Mouse (Mus musculus) neural tube, embryonic 15.5 days (tissue): ENCODE data around the gene Mfsd9. TPM values are rescaled to one million over a fixed set of nuclear protein-coding genes. Genes with fewer than 3 reads are reported as not detected.

Experiments used
- ATAC-seq: fragments of 200-750 bp; cut with Nextera tagmentation; 2 replicates; pipeline ENCODE4 v1.8.0; 2017; ENCODE audit warnings: mild to moderate bottlenecking, moderate TSS enrichment, moderate library complexity; ENCODE audit not compliant: low FRiP score
- H3K27ac ChIP-seq: fragments of 300-500 bp; sonication (generic); replicated peaks from 2 replicates; pipeline ENCODE4 v1.5.1; 2015; ENCODE audit warnings: mild to moderate bottlenecking, inconsistent platforms
- H3K27me3 ChIP-seq: fragments of 300-500 bp; sonication (generic); replicated peaks from 2 replicates; pipeline ENCODE4 v1.6.1; 2015; ENCODE audit warnings: inconsistent platforms
- H3K36me3 ChIP-seq: fragments of 300-500 bp; sonication (generic); 2 replicates; pipeline ENCODE4 v1.6.1; 2015; ENCODE audit warnings: inconsistent platforms
- H3K4me1 ChIP-seq: fragments of 300-500 bp; sonication (generic); 2 replicates; pipeline ENCODE4 v1.6.1; 2015; ENCODE audit warnings: inconsistent platforms
- H3K4me2 ChIP-seq: fragments of 300-500 bp; sonication (generic); 2 replicates; pipeline ENCODE4 v1.6.1; 2015; ENCODE audit warnings: inconsistent platforms, mild to moderate bottlenecking, moderate library complexity
- H3K4me3 ChIP-seq: fragments of 300-500 bp; sonication (generic); replicated peaks from 2 replicates; pipeline ENCODE4 v1.5.1; 2015; ENCODE audit warnings: mild to moderate bottlenecking, inconsistent platforms
- H3K9ac ChIP-seq: fragments of 300-500 bp; sonication (generic); replicated peaks from 2 replicates; pipeline ENCODE4 v1.6.1; 2015; ENCODE audit warnings: mild to moderate bottlenecking, inconsistent platforms
- H3K9me3 ChIP-seq: fragments of 300-500 bp; sonication (generic); replicated peaks from 2 replicates; pipeline ENCODE4 v1.6.1; 2016; ENCODE audit warnings: inconsistent platforms
- WGBS: fragments of 180-500 bp; shearing (Covaris S2); methylation state at CpG from one replicate; pipeline ENCODE4 v1.1.7; 2015; ENCODE audit warnings: mixed read lengths; 5-methylcytosine and 5-hydroxymethylcytosine counted together
- polyA plus RNA-seq: library from polyadenylated mRNA; unstranded; fragments of >200 nt; fragmentation: Nextera tagmentation; extraction: Ambion mirVana; gene quantifications from 2 replicates; pipeline ENCODE4 v1.2.1, GENCODE M21; 2015

Gene Mfsd9
- polyA plus RNA-seq, 1 experiment from 2014 or later = 9.0 TPM

DNA sequence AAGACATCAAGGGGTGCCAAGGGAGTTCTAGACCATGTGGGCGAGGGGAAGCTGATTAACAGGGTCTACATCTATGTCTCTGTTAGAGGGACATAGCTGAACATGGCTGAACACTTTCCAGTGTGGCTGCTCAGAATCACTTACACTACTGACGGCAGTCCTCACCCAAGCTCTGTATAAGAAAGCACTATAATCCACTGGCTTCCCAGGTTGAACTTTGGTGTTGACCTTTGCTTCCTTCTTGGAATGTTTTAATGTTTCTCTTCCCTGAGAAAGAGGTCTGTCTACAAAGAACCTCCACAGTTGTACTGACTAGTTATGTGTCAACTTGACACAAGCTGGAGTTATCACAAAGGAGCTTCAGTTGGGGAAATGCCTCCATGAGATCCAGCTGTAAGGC is 14.4 kb downstream of the Mfsd9 start:
- Histone ChIP-seq H3K4me2 (no peak overlapping the region), H3K4me3 (no peak overlapping the region), H3K27me3 (no peaks in the 10 kb centered on the region), H3K9ac (no peak overlapping the region), H3K36me3 (peaks cover 45% of the 10 kb centered on the region), H3K27ac (no peak overlapping the region), H3K4me1 (no peaks in the 10 kb centered on the region), H3K9me3 (0 out of 2 replicates have a peak, but pooled peaks cover 8% of the 10 kb centered on the region)
- ATAC-seq = no peak
- WGBS = 89% methylated on average over 2 of the region's 2 CpGs

DNA sequence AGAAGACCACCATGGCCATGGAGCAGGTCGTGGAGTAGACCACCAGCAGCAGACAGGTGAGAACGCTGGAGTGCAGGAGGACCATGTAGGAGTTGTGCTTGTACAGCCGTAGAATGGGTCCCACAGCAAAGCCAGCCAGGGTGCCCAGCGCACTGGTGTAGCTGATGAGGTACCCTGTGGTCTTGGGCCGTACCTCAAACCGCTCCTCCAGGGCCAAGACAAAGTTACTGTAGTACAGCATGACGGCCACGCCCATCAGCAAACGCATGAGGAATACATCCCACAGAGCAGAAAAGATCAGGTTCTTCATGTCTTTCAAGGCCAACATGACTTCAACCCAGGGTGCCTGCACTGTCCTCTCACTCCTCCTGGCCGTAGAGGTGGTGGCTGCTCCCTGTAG is 16.4 kb downstream of the Mfsd9 start:
- H3K27me3 ChIP-seq = no peaks in the 10 kb centered on the region
- no peak overlapping the region for H3K9ac ChIP-seq
- 96% methylated on average over 10 of the region's 10 CpGs for WGBS
- no peak overlapping the region for H3K4me3 ChIP-seq
- no peaks in the 10 kb centered on the region for H3K4me1 ChIP-seq
- H3K27ac ChIP-seq = no peak overlapping the region
- 0 out of 2 replicates have a peak, but pooled peaks cover 5% of the 10 kb centered on the region for H3K9me3 ChIP-seq
- no peak for ATAC-seq
- no peak overlapping the region for H3K4me2 ChIP-seq
- peaks cover 28% of the 10 kb centered on the region for H3K36me3 ChIP-seq

DNA sequence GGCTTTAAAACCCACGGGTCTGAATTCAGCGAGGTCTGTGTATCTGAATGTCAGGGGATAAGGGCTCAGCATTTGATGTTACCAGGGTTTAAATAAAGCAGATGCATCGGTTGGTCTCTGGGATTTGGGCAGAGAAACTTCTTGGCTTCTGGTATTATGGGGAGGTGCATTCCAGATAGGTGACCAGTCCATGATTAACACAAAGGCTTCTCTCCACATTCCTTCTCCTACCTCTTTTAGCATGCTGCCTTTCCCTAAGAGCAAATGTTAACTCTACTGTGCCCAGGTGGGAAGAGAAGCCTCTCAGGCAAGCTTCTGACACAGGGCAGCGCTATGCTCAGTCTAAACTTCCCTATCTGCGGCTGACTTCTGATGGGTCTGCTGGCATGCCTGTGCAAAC is 17.3 kb downstream of the Mfsd9 start:
- WGBS = 87% methylated on average over 5 of the region's 5 CpGs
- no peak for ATAC-seq

DNA sequence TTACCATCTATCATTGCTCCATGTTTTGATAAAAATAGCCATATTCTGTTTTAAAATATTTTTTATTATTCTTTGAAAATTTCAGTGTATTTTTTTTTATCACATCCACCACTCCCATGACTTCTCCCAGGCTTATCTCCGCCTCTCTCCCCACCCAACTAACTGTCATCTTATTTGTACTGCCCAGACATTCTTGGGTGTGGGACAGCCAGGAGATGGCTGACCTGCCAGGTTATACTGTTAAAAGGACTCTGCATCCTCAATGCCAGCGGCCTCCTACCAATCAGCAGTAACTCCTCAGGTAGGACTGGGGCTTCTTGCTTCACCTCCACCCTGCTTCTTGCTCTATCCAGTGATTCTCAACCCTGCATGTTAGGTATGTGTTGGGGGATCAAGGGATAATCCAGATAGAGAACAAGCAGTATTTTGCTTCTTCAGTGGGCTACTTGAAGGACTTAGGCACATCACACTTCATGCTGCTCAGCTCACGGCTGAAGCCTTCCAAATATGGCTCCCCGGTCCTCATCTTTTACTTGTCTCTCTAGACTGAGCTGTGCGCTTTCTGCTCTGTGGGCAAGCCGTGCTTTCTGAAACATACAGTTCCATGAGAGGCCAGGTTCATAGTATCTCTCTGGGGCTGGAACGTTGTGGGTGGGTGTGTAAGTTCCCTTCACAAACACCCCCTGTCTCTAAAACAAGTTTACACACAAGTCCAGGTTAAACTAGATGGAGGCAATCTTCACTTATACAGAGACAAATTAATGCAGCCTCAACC is 19.1 kb downstream of the Mfsd9 start:
- no peak for ATAC-seq
- H3K9ac ChIP-seq = no peak overlapping the region
- H3K4me2 ChIP-seq = no peak overlapping the region
- H3K9me3 ChIP-seq = no peaks in the 10 kb centered on the region
- WGBS = 95% methylated on average over 7 of the region's 7 CpGs
- no peaks in the 10 kb centered on the region for H3K4me1 ChIP-seq
- no peak overlapping the region for H3K27ac ChIP-seq
- no peaks in the 10 kb centered on the region for H3K27me3 ChIP-seq
- peaks cover 22% of the 10 kb centered on the region for H3K36me3 ChIP-seq
- H3K4me3 ChIP-seq = no peak overlapping the region

More for the DNA sequence above, 17.3 kb downstream of the Mfsd9 start:
- H3K36me3 ChIP-seq = peaks cover 22% of the 10 kb centered on the region
- no peak overlapping the region for H3K9ac ChIP-seq
- H3K4me3 ChIP-seq = no peak overlapping the region
- H3K4me1 ChIP-seq = no peaks in the 10 kb centered on the region
- H3K9me3 ChIP-seq = no peaks in the 10 kb centered on the region
- no peak overlapping the region for H3K27ac ChIP-seq
- no peak overlapping the region for H3K4me2 ChIP-seq
- H3K27me3 ChIP-seq = no peaks in the 10 kb centered on the region

DNA sequence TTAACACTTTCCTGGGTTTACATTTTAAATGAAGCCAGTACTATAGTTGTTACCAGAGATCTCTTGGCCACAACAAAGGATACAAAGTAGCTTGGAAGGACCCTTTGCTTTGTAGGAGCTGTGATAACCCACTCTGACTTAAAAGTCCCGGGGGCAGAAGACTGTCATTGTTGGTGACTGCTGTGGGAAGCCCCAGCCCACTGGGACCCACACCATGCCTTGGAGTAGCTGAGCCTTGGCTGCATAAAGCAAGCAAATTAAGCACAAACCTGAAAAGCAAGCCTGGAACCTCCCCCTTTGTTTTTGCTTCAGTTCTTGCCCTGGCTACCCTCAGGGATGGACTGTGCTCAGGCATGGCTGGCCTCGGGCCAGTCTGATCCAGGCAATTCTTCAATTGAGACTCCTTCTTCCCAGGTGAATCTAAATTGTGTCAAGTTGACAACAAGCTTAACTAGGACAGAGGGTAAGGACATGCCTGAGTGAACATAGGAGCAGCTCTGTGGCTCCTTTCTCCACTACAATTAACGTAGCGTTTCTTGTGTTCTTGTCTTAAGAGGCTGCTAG is 21.1 kb downstream of the Mfsd9 start:
- Histone ChIP-seq H3K36me3 (peaks cover 15% of the 10 kb centered on the region), H3K9me3 (no peaks in the 10 kb centered on the region), H3K27me3 (no peaks in the 10 kb centered on the region), H3K9ac (no peak overlapping the region), H3K4me2 (no peak overlapping the region), H3K4me3 (no peak overlapping the region), H3K4me1 (0 out of 2 replicates have a peak, but pooled peaks cover 4% of the 10 kb centered on the region), H3K27ac (no peak overlapping the region)
- 58% methylated on average over 4 of the region's 4 CpGs for WGBS
- no peak for ATAC-seq

DNA sequence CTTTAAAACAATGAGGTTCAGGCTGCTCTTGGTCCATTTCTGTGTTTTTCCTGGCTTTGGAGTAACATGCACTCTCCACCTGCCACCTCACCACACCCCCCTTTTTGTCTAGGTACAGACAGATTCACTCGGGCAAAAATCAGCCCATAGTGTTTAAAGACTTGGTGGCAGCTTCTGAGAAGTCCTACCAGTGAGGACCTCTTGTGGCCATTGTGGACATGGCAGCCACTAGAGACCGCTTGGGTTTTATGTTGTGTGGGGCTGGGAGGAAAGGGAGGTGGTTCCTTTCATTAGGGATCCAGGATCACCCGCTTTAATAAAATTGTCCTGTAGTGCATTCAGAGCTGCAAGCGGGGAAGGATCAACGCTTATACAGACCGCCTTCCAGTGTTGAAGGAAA is 21.9 kb downstream of the Mfsd9 start:
- Histone ChIP-seq H3K27me3 (no peaks in the 10 kb centered on the region), H3K4me3 (no peak overlapping the region), H3K4me1 (0 out of 2 replicates have a peak, but pooled peaks cover 6% of the 10 kb centered on the region), H3K4me2 (no peak overlapping the region), H3K27ac (no peak overlapping the region), H3K9ac (no peak overlapping the region), H3K9me3 (no peaks in the 10 kb centered on the region), H3K36me3 (peaks cover 7% of the 10 kb centered on the region)
- no peak for ATAC-seq
- 28% methylated on average over 6 of the region's 6 CpGs for WGBS

DNA sequence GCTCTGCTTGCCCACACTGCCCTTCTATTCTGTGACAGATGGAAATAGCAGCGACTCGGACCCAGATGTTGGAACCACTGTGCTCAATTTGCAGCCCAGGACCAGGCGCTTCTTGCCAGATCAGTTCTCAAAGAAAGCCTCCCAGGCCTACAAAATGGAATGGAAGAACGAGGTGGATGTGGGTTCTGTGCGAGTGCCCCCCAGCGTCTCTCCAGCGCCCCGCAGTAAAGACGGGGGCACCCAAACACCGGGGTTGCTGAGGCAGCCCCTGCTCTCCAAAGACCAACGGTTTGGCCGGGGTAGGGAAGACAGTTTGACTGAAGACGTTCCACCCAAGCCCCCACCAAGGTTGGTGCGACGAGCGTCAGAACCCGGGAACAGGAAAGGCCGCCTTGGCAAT is 22.9 kb downstream of the Mfsd9 start:
- WGBS = 88% methylated on average over 18 of the region's 18 CpGs
- H3K9ac ChIP-seq = no peak overlapping the region
- no peaks in the 10 kb centered on the region for H3K36me3 ChIP-seq
- no peak overlapping the region for H3K27ac ChIP-seq
- H3K4me3 ChIP-seq = no peak overlapping the region
- no peak for ATAC-seq
- no peaks in the 10 kb centered on the region for H3K27me3 ChIP-seq
- H3K9me3 ChIP-seq = no peaks in the 10 kb centered on the region
- 0 out of 2 replicates have a peak, but pooled peaks cover 6% of the 10 kb centered on the region for H3K4me1 ChIP-seq
- no peak overlapping the region for H3K4me2 ChIP-seq

DNA sequence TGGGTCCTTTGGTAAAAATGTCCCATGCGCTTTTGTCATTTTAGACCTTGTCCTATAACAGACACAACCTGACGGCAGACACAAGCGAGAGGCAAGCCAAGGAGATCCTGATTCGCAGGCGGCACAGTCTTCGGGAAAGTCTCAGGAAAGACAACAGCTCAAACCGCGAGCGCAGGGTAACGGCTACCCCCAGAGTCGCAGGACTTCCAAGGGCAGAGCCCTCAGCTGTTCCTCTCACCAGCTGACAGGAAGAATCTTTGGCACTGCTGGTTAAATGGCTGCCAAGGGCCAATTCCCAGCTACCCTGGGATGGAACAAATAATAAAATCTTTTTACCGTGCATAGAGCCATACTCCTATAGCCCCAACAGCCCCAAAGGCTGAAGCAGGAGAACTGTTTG is 25.0 kb downstream of the Mfsd9 start:
- Histone ChIP-seq H3K9me3 (no peaks in the 10 kb centered on the region), H3K9ac (no peak overlapping the region), H3K36me3 (no peaks in the 10 kb centered on the region), H3K27me3 (no peaks in the 10 kb centered on the region), H3K27ac (no peak overlapping the region), H3K4me2 (no peak overlapping the region), H3K4me3 (no peak overlapping the region), H3K4me1 (0 out of 2 replicates have a peak, but pooled peaks cover 6% of the 10 kb centered on the region)
- 71% methylated on average over 12 of the region's 12 CpGs for whole genome bisulfite sequencing
- no peak for ATAC-seq

DNA sequence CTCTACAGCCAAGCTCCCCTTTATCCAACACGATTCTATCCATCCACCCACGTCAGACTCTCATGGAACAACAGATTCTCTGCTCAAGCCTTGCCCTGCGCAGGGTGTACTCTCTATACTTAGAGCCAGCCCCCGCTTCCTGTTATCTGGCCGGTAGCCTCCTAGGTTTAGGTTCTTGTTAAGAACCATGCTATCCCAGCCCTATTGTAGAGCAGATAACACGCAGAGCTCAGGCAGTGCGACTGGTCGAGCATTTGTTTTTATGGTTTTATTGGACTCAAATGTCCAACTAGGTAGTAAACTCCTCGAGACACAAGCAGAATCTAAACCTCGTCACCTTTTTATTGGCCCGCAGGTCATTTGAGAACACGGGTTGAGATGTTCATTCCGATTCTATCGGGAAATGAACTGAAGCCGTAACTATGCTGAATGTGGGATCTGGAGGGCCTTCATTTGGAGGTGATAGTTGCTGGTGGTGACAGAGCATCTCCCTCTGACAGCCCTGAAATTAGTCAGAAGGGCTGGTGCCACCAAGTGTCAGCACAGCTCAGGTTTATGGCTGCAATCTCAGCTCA is 25.7 kb downstream of the Mfsd9 start:
- no peaks in the 10 kb centered on the region for H3K36me3 ChIP-seq
- no peak for ATAC-seq
- WGBS = 36% methylated on average over 15 of the region's 15 CpGs
- H3K4me1 ChIP-seq = 0 out of 2 replicates have a peak, but pooled peaks cover 6% of the 10 kb centered on the region
- no peak overlapping the region for H3K4me3 ChIP-seq
- H3K9ac ChIP-seq = no peak overlapping the region
- H3K9me3 ChIP-seq = no peaks in the 10 kb centered on the region
- no peak overlapping the region for H3K4me2 ChIP-seq
- no peak overlapping the region for H3K27ac ChIP-seq
- H3K27me3 ChIP-seq = no peaks in the 10 kb centered on the region

DNA sequence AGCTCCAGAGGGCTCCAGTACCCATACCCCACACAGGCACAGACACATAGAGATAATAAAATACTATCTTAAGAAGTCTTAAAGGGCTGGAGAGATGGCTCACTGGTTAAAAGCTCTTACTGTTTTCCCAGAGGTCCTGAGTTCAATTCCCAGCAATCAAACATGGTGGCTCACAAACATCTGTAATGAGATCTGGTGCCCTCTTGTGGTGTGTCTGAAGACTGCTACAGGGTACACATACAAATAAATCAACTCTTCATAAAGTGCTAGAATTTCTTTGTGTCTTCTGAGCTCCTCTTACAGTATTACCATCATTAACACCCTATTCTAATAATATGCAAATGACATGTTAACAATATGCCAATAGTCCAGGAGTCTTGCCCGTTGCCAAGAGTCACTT is 26.4 kb downstream of the Mfsd9 start:
- 62% methylated on average over 1 of the region's 1 CpGs for WGBS

DNA sequence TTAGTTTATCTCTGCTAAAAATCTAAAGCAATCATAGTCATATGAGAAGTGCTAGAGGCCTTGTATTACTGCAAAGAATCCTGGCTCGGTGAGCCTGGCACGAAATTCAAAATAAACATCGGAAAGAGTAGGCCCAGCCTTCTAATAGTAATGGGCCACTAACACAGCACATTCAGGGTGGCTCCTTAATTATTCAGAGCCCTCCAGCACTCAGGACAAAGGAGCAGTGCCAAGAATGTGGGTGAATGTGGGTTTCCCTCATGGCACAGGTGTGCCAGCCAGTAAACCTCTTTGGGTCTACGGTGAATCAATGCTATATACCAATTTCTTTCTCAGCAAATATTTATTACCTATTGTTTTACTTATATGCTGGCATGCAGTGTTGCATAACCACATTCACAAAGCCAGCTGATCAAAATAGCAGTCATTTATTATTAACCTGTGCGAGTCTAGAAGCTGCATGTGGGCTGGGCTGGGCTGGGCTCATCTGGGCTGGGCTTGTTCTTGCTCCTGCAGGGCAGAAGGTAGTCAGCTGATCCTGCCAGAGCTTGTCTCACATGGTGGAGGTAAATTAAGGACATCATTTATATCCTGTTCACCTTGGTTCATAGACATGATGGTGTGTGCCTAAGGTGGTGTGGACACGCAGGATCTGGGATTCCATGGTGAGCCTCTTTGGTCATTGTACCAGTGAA is 30.6 kb downstream of the Mfsd9 start:
- H3K36me3 ChIP-seq = no peaks in the 10 kb centered on the region
- H3K9ac ChIP-seq = no peak overlapping the region
- ATAC-seq = no peak
- H3K4me2 ChIP-seq = no peak overlapping the region
- no peak overlapping the region for H3K4me3 ChIP-seq
- H3K27me3 ChIP-seq = no peaks in the 10 kb centered on the region
- H3K9me3 ChIP-seq = no peaks in the 10 kb centered on the region
- WGBS = 89% methylated on average over 6 of the region's 6 CpGs
- no peak overlapping the region for H3K27ac ChIP-seq
- H3K4me1 ChIP-seq = 0 out of 2 replicates have a peak, but pooled peaks cover 11% of the 10 kb centered on the region

More for the DNA sequence above, 26.4 kb downstream of the Mfsd9 start:
- no peak overlapping the region for H3K4me3 ChIP-seq
- H3K9ac ChIP-seq = no peak overlapping the region
- no peak for ATAC-seq
- H3K27ac ChIP-seq = no peak overlapping the region
- H3K27me3 ChIP-seq = no peaks in the 10 kb centered on the region
- no peaks in the 10 kb centered on the region for H3K9me3 ChIP-seq
- H3K36me3 ChIP-seq = no peaks in the 10 kb centered on the region
- 0 out of 2 replicates have a peak, but pooled peaks cover 6% of the 10 kb centered on the region for H3K4me1 ChIP-seq
- H3K4me2 ChIP-seq = no peak overlapping the region
